Mouse (Mus musculus) bone marrow, adult 2 months (tissue): ENCODE data around the gene Ccdc148. TPM values are rescaled to one million over a fixed set of nuclear protein-coding genes. Genes with fewer than 3 reads are reported as not detected.

Source experiments
- H3K27ac ChIP-seq: fragments of 200-500 bp; 2 replicates; pipeline ENCODE4 v1.5.1; 2012; ENCODE audit warnings: low read depth, mild to moderate bottlenecking, control low read depth, inconsistent platforms, low read length; ENCODE audit not compliant: control insufficient read depth, poor library complexity, insufficient read depth
- H3K4me1 ChIP-seq: fragments of 200-500 bp; 2 replicates; pipeline ENCODE4 v1.6.1; 2011; ENCODE audit warnings: low read length; ENCODE audit not compliant: control insufficient read depth, insufficient read depth
- H3K4me3 ChIP-seq: fragments of 200-500 bp; replicated peaks from 2 replicates; pipeline ENCODE3; 2011; ENCODE audit warnings: mild to moderate bottlenecking, low read depth, low read length, control low read depth; ENCODE audit not compliant: control insufficient read depth
- CTCF ChIP-seq: fragments of 200-500 bp; IDR thresholded peaks from 2 replicates; pipeline ENCODE4 v1.5.1; 2011; ENCODE audit warnings: low read length, control low read depth; ENCODE audit not compliant: control insufficient read depth, insufficient read depth
- POLR2A ChIP-seq: fragments of 200-500 bp; IDR thresholded peaks from 2 replicates; pipeline ENCODE4 v1.6.1; 2011; ENCODE audit warnings: low read depth, mild to moderate bottlenecking, control low read depth, low read length, borderline replicate concordance; ENCODE audit not compliant: control insufficient read depth
- WGBS: fragments of 180-500 bp; shearing (Covaris S2); methylation state at CpG from one replicate; pipeline ENCODE4 v1.1.7; 2018; 5-methylcytosine and 5-hydroxymethylcytosine counted together
- polyA plus RNA-seq: library from polyadenylated mRNA; stranded (reverse); fragments of >200 nt; gene quantifications from 2 replicates; pipeline ENCODE4 v1.2.4, GENCODE M21; 2011; ENCODE audit warnings: low replicate concordance; ENCODE audit not compliant: missing spikeins, insufficient read depth, insufficient read length

Ccdc148 gene
- polyA plus RNA-seq, 1 experiment: 0.87 TPM

- 68% methylated on average over 7 of the region's 7 CpGs for WGBS
- H3K4me3 ChIP-seq: no peak overlapping the region
- H3K27ac ChIP-seq: no peak overlapping the region
- TF ChIP-seq CTCF: no peak
- no peak for TF ChIP-seq POLR2A
- no peaks in the 10 kb centered on the region for H3K4me1 ChIP-seq
Measured at GRCm38 (mm10) chr2:59053461-59054039, 106.9 kb downstream of the Ccdc148 start.

GRCm38 (mm10) chr2:59050245-59050824, 110.1 kb downstream of the Ccdc148 start:
- Histone ChIP-seq H3K4me1 (no peaks in the 10 kb centered on the region), H3K27ac (no peak overlapping the region), H3K4me3 (no peak overlapping the region)
- no peak for TF ChIP-seq CTCF
- no peak for TF ChIP-seq POLR2A
- 78% methylated on average over 8 of the region's 8 CpGs for WGBS

GRCm38 (mm10) chr2:59049686-59050085, 110.8 kb downstream of the Ccdc148 start:
- TF ChIP-seq CTCF (no peak), POLR2A (no peak)
- Histone ChIP-seq H3K4me3 (no peak overlapping the region), H3K4me1 (no peaks in the 10 kb centered on the region), H3K27ac (no peak overlapping the region)
- WGBS: 72% methylated on average over 4 of the region's 4 CpGs

GRCm38 (mm10) chr2:59048775-59049451, 111.6 kb downstream of the Ccdc148 start:
- 69% methylated on average over 6 of the region's 6 CpGs for WGBS
- no peak overlapping the region for H3K27ac ChIP-seq
- TF ChIP-seq CTCF (no peak), POLR2A (no peak)
- no peak overlapping the region for H3K4me3 ChIP-seq
- no peaks in the 10 kb centered on the region for H3K4me1 ChIP-seq

GRCm38 (mm10) chr2:59043313-59044032, 117.0 kb downstream of the Ccdc148 start:
- 40% methylated on average over 22 of the region's 22 CpGs for WGBS
- Histone ChIP-seq H3K4me1 (no peaks in the 10 kb centered on the region), H3K27ac (no peak overlapping the region), H3K4me3 (no peak overlapping the region)
- TF ChIP-seq POLR2A (no peak), CTCF (no peak)

- 59% methylated on average over 13 of the region's 13 CpGs for WGBS
- TF ChIP-seq CTCF (no peak), POLR2A (no peak)
- Histone ChIP-seq H3K27ac (no peak overlapping the region), H3K4me3 (no peak overlapping the region), H3K4me1 (no peaks in the 10 kb centered on the region)
Measured at GRCm38 (mm10) chr2:59042616-59043015, 117.9 kb downstream of the Ccdc148 start.

GRCm38 (mm10) chr2:59036433-59036832, 124.0 kb downstream of the Ccdc148 start:
- H3K4me1 ChIP-seq: no peaks in the 10 kb centered on the region
- no peak overlapping the region for H3K27ac ChIP-seq
- 78% methylated on average over 6 of the region's 6 CpGs for WGBS
- H3K4me3 ChIP-seq: no peak overlapping the region
- no peak for TF ChIP-seq POLR2A
- no peak for TF ChIP-seq CTCF

GRCm38 (mm10) chr2:59035206-59035605, 125.3 kb downstream of the Ccdc148 start:
- WGBS: 93% methylated on average over 3 of the region's 3 CpGs

More at GRCm38 (mm10) chr2:59035206-59035605, 125.3 kb downstream of the Ccdc148 start:
- Histone ChIP-seq H3K4me1 (no peaks in the 10 kb centered on the region), H3K4me3 (no peak overlapping the region), H3K27ac (no peak overlapping the region)
- TF ChIP-seq CTCF (no peak), POLR2A (no peak)
